Mouse (Mus musculus): Measurements from ENCODE around the gene Antxr1.

DNA sequence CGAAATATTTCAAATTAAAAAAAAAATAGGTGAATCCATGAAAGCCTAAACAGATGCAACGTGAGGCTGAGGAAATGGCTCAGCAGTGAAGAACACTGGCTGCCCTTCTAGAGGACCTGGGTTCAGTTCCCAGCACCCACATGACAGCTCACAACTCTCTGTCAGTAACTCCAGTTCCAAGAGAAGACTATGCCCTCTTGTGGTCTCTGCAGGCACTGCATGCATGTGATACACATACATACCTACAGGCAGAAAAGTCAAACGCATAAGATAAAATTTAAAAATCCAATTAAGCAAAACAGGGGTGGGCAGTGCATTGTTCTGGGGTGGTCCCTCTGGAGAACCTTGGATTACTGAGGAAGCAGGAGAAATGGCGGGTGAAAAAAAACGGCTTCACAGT is 60.8 kb downstream of the Antxr1 start:
- TF ChIP-seq CTCF (IDR thresholded peaks at IDR 0.05; ENCODE audit: low read depth) (peak; percentile 60), EP300 (IDR thresholded peaks at IDR 0.05; ENCODE audit: low read depth) (no peak)

Measured in liver, embryonic 14.5 days (tissue).